Mouse (Mus musculus) left cerebral cortex, postnatal 36 days (tissue): ENCODE results near the gene Prrt1. TPM values are rescaled to one million over a fixed set of nuclear protein-coding genes. Genes with fewer than 3 reads are reported as not detected.
A peak's percentile ranks its signal among the peaks of the same experiment; 100 is the strongest.

Experiments
- DNase-seq, 2 experiments: peaks; one replicate each; pipeline ENCODE4 v3.0.0; 2021 to 2022; ENCODE audit warnings: low spot score in 2 of 2, mixed read lengths in 1 of 2
- intact Hi-C: fragments of 180-260 bp; cut with DNase I; formaldehyde crosslinking; loops from one replicate; pipeline ENCODE4 v1.15.1; 2025
- total RNA-seq, 2 experiments: library from RNA; stranded (reverse); gene quantifications; 2 replicates each; pipeline ENCODE4 v1.2.3; 2021

Gene Prrt1
- total RNA-seq, 2 experiments from 2014 or later: 148 to 168 TPM

GRCm38 (mm10) chr17:34593752-34594525 lies 35.4 kb upstream of the Prrt1 start:
- intact Hi-C loops: loop anchor here (1.0 to 10.0 kb wide), 4 partner anchors 9 to 643 kb away; partner anchors contain the start of genes Col11a2, Nfkbil1, Rnf5 and Rxrb
- DNase-seq: no peak

- intact Hi-C loops: loop anchor here (5.0 to 10.0 kb wide), 2 partner anchors 36 to 561 kb away; partner anchors contain the start of genes Col11a2, Rxrb and Slc39a7
- DNase-seq: no peak
These were observed 33.2 kb upstream of the Prrt1 start for GRCm38 (mm10) chr17:34596098-34596497.

GRCm38 (mm10) chr17:34597566-34598095 lies 31.7 kb upstream of the Prrt1 start, which contains the start of gene Ager:
Gene Ager (plus strand): TSS chr17:34597862.
- intact Hi-C loops: loop anchor here (5.0 to 10.0 kb wide), 2 partner anchors 35 to 563 kb away; partner anchors contain the start of genes Col11a2, Rxrb and Slc39a7
- DNase-seq: no peak

- intact Hi-C loops: loop anchor here (5.0 to 10.0 kb wide), 2 partner anchors 32 to 565 kb away; partner anchors contain the start of genes Col11a2, Rxrb and Slc39a7
- no peak for DNase-seq
These were observed 29.4 kb upstream of the Prrt1 start for GRCm38 (mm10) chr17:34599891-34600290.

- no peak for DNase-seq
- intact Hi-C loops: no loop called here
These were observed 27.5 kb upstream of the Prrt1 start for GRCm38 (mm10) chr17:34601796-34602195.

GRCm38 (mm10) chr17:34603375-34604060 lies 25.8 kb upstream of the Prrt1 start, which contains the start of gene Rnf5:
Gene Rnf5 (minus strand): TSS chr17:34603690.
- DNase-seq: peak; percentile 96 to 99
- intact Hi-C loops: loop anchor here (1.0 to 2.0 kb wide), 2 partner anchors 10 to 17 kb away; no protein-coding TSS in a partner anchor

- DNase-seq: peak; percentile 97 to 98
- intact Hi-C loops: loop anchor here (2.0 kb wide), 1 partner anchor 17 kb away; no protein-coding TSS in a partner anchor
These were observed 25.2 kb upstream of the Prrt1 start, which contains the start of gene Agpat1 for GRCm38 (mm10) chr17:34604061-34604508. Gene Agpat1 (plus strand): TSS chr17:34604262.

GRCm38 (mm10) chr17:34604511-34605237 lies 24.7 kb upstream of the Prrt1 start:
- DNase-seq: no peak

GRCm38 (mm10) chr17:34605609-34606008 lies 23.7 kb upstream of the Prrt1 start:
- intact Hi-C loops: loop anchor here (2.0 kb wide), 1 partner anchor 19 kb away; no protein-coding TSS in a partner anchor
- peak; percentile 97 to 99 for DNase-seq

More at GRCm38 (mm10) chr17:34604511-34605237, 24.7 kb upstream of the Prrt1 start:
- intact Hi-C loops: loop anchor here (2.0 kb wide), 1 partner anchor 18 kb away; no protein-coding TSS in a partner anchor

- no peak for DNase-seq
- intact Hi-C loops: no loop called here
These were observed 22.9 kb upstream of the Prrt1 start for GRCm38 (mm10) chr17:34606186-34607039.

GRCm38 (mm10) chr17:34607997-34608396 lies 21.3 kb upstream of the Prrt1 start:
- DNase-seq: no peak
- intact Hi-C loops: no loop called here

GRCm38 (mm10) chr17:34611050-34611449 lies 18.3 kb upstream of the Prrt1 start:
- intact Hi-C loops: no loop called here
- no peak for DNase-seq

- intact Hi-C loops: no loop called here
- no peak for DNase-seq
These were observed 16.2 kb upstream of the Prrt1 start for GRCm38 (mm10) chr17:34613054-34613645.

GRCm38 (mm10) chr17:34613830-34614229 lies 15.5 kb upstream of the Prrt1 start:
- no peak for DNase-seq
- intact Hi-C loops: no loop called here

GRCm38 (mm10) chr17:34615871-34616270 lies 13.5 kb upstream of the Prrt1 start, which contains the start of gene Egfl8:
Gene Egfl8 (minus strand): TSS chr17:34615971.
- no peak for DNase-seq
- intact Hi-C loops: no loop called here

- intact Hi-C loops: no loop called here
- no peak for DNase-seq
These were observed 10.3 kb upstream of the Prrt1 start for GRCm38 (mm10) chr17:34618999-34619398.

GRCm38 (mm10) chr17:34621006-34621405 lies 8.3 kb upstream of the Prrt1 start:
- no peak for DNase-seq
- intact Hi-C loops: no loop called here

GRCm38 (mm10) chr17:34623161-34623560 lies 6.2 kb upstream of the Prrt1 start:
- intact Hi-C loops: no loop called here
- no peak for DNase-seq
